Mouse (Mus musculus) liver, embryonic 11.5 days (tissue): ENCODE results near the gene Pprc1. TPM values are rescaled to one million over a fixed set of nuclear protein-coding genes. Genes with fewer than 3 reads are reported as not detected.

Experiments used
- ATAC-seq: fragments of 200-750 bp; cut with Nextera tagmentation; replicated peaks from 2 replicates; pipeline ENCODE4 v1.8.0; 2017; ENCODE audit warnings: moderate number of reproducible peaks, mild to moderate bottlenecking, moderate TSS enrichment, moderate library complexity; ENCODE audit not compliant: low FRiP score
- DNase-seq: peaks from one replicate; pipeline ENCODE4 v3.0.0-alpha.2; 2017; ENCODE audit warnings: low spot score
- H3K27ac ChIP-seq: fragments of 300-500 bp; sonication (generic); 2 replicates; pipeline ENCODE4 v1.5.1; 2014; ENCODE audit warnings: mild to moderate bottlenecking, low read depth, low read length, control low read depth
- H3K27me3 ChIP-seq: fragments of 300-500 bp; sonication (generic); replicated peaks from 2 replicates; pipeline ENCODE4 v1.6.1; 2014; ENCODE audit warnings: low read length, mixed read lengths; ENCODE audit not compliant: control insufficient read depth, insufficient read depth
- H3K36me3 ChIP-seq: fragments of 300-500 bp; sonication (generic); 2 replicates; pipeline ENCODE4 v1.6.1; 2014; ENCODE audit warnings: mild to moderate bottlenecking, low read length, moderate library complexity, mixed read lengths; ENCODE audit not compliant: control insufficient read depth, insufficient read depth
- H3K4me1 ChIP-seq: fragments of 300-500 bp; sonication (generic); replicated peaks from 2 replicates; pipeline ENCODE4 v1.6.1; 2014; ENCODE audit warnings: low read length, mixed read lengths; ENCODE audit not compliant: control insufficient read depth, insufficient read depth
- H3K4me2 ChIP-seq: fragments of 300-500 bp; sonication (generic); 2 replicates; pipeline ENCODE4 v1.6.1; 2014; ENCODE audit warnings: mild to moderate bottlenecking, control low read depth, moderate library complexity
- H3K4me3 ChIP-seq: fragments of 300-500 bp; sonication (generic); 2 replicates; pipeline ENCODE4 v1.5.1; 2014; ENCODE audit warnings: low read depth, low read length, control low read depth
- H3K9ac ChIP-seq: fragments of 300-500 bp; sonication (generic); 2 replicates; pipeline ENCODE4 v1.6.1; 2014; ENCODE audit warnings: low read depth, low read length, control low read depth
- H3K9me3 ChIP-seq: fragments of 300-500 bp; sonication (generic); 2 replicates; pipeline ENCODE4 v1.6.1; 2016; ENCODE audit warnings: low read length, inconsistent platforms, mixed read lengths; ENCODE audit not compliant: control insufficient read depth
- WGBS: fragments of 180-500 bp; shearing (Covaris S2); extraction: QIAGEN DNeasy Blood & Tissue Kit; methylation state at CpG from one replicate; pipeline ENCODE4 v1.1.7; 2014; 5-methylcytosine and 5-hydroxymethylcytosine counted together
- polyA plus RNA-seq: library from polyadenylated mRNA; unstranded; fragments of >200 nt; fragmentation: Nextera tagmentation; extraction: Ambion mirVana; gene quantifications from 2 replicates; pipeline ENCODE4 v1.2.1, GENCODE M21; 2014

Pprc1 gene
- polyA plus RNA-seq, 1 experiment from 2014 or later: 73.2 TPM

DNA sequence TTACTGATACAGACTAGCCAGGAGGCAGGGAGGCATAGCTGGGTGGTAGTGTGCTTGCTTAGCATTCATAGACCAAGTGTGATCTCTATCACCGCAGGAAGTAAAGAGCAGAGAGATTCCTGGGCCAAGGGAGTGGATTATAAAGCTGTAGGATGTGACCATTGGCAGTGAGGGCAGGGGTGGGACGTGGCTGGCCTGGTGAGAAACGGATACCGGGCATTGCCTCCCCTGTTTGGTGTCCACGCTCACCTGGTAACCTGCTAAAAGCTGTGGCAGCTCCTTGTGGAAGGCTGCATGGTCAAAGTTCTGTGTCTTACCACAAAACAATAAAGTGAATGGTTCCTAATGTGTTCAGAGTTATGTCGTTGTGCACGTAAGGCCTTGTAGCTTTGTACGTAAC, 40.5 kb downstream of the Pprc1 start:
- Histone ChIP-seq H3K9me3 (no peaks in the 10 kb centered on the region), H3K4me3 (no peak overlapping the region), H3K36me3 (peaks cover 47% of the 10 kb centered on the region), H3K4me2 (no peak overlapping the region), H3K27me3 (no peaks in the 10 kb centered on the region), H3K27ac (no peak overlapping the region), H3K4me1 (peaks cover 3% of the 10 kb centered on the region), H3K9ac (no peak overlapping the region)
- DNase-seq: no peak
- 94% methylated on average over 8 of the region's 8 CpGs for WGBS
- ATAC-seq: no peak

DNA sequence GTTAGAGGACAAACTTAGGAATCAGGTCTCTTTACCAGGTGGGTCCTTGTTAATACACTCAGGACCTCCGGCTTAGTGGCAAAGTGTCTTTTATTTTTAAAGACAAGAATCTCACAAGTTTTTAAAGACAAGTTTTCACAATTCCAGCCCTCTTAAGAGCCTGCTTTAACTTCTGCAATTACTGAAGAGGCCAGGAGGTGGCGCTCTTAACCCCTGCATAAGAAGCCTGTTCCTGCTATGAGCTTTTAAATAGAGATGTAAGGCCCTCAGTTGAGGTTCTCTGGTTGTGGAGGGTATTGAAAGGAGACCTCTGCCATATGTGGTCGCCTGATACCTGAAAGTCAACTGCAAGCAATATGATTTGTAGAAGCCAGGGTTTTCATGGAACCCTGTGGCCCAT, 41.7 kb downstream of the Pprc1 start:
- Histone ChIP-seq H3K27me3 (no peaks in the 10 kb centered on the region), H3K9ac (no peak overlapping the region), H3K36me3 (peaks cover 36% of the 10 kb centered on the region), H3K4me3 (no peak overlapping the region), H3K4me2 (no peak overlapping the region), H3K9me3 (no peaks in the 10 kb centered on the region), H3K4me1 (peaks cover 3% of the 10 kb centered on the region), H3K27ac (no peak overlapping the region)
- DNase-seq (no peak), ATAC-seq (peak; percentile 7; the same call in 1 of the 2 replicates)
- WGBS: 46% methylated on average over 3 of the region's 3 CpGs

DNA sequence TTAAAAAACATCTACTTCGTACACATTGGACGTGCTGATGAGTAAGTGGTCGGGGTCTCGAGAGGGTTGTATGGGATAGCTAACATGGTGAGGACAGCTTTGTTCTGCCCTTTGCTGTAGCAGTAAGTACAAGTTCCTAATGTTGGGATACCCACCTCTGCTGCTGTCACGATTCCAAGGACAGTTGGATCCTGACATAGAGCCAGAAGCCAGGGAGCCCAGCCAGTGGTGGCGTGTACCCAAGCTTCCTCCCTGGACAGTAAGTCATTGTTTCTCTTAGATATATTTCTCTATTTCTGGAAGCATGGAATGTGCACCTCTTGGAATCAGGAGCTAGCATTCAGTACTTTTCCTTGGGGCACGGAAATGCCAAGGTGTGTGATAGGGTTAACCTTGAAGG, 43.2 kb downstream of the Pprc1 start:
- 80% methylated on average over 7 of the region's 7 CpGs for WGBS
- DNase-seq: no peak

DNA sequence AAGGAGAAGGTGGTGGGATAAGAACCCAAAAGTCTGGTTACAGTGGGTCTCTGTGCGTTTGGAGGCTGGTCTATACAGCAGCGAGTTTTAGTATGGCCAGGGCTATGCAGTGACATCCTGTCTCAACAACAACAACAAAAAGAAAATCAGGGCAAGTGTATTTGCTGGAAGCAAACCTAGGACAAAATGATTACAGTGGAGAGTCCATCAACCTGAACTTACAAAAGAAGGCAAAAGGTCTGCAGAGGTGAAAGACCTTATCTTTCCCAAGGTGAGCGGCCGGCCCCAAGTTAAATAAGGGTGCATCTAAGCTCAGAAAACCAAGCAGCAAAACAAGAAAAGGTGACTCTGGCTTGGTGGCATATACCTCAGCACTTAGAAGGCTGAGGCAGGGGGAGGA, 47.0 kb downstream of the Pprc1 start:
- H3K4me3 ChIP-seq: no peak overlapping the region
- H3K27me3 ChIP-seq: no peaks in the 10 kb centered on the region
- H3K4me1 ChIP-seq: peaks cover 3% of the 10 kb centered on the region
- no peak for DNase-seq
- H3K4me2 ChIP-seq: no peak overlapping the region
- H3K9ac ChIP-seq: no peak overlapping the region
- peaks cover 2% of the 10 kb centered on the region; the same call in 1 of the 2 replicates for H3K9me3 ChIP-seq
- ATAC-seq: no peak
- H3K27ac ChIP-seq: no peak overlapping the region
- 83% methylated on average over 4 of the region's 4 CpGs for WGBS
- no peaks in the 10 kb centered on the region for H3K36me3 ChIP-seq

More for the DNA sequence above, 43.2 kb downstream of the Pprc1 start:
- peaks cover 22% of the 10 kb centered on the region for H3K36me3 ChIP-seq
- peaks cover 3% of the 10 kb centered on the region for H3K4me1 ChIP-seq
- no peak overlapping the region for H3K4me2 ChIP-seq
- H3K4me3 ChIP-seq: no peak overlapping the region
- no peak for ATAC-seq
- no peak overlapping the region for H3K27ac ChIP-seq
- H3K27me3 ChIP-seq: no peaks in the 10 kb centered on the region
- H3K9me3 ChIP-seq: no peaks in the 10 kb centered on the region
- H3K9ac ChIP-seq: no peak overlapping the region

DNA sequence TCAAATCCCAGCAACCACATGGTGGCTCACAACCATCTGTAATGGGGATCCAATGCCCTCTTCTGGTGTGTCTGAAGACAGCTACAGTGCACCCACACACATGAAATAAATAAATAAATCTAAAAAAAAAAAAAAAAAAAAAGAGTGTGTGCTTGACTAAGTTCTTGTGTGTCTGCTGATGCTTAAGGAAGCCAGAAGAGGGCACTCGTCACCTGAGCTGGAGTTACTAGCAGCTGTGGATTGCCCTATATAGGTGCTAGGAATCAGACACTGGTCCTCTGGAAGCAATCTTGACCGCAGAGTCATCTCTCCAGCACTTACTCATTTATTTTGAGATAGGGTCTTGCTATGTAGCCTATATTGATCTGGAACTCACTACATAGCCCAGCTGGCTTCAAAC, 49.5 kb downstream of the Pprc1 start:
- no peak overlapping the region for H3K4me3 ChIP-seq
- H3K36me3 ChIP-seq: no peaks in the 10 kb centered on the region
- no peak overlapping the region for H3K9ac ChIP-seq
- no peak overlapping the region for H3K27ac ChIP-seq
- no peak overlapping the region for H3K4me2 ChIP-seq
- ATAC-seq: no peak
- 97% methylated on average over 2 of the region's 2 CpGs for WGBS
- H3K27me3 ChIP-seq: no peaks in the 10 kb centered on the region
- H3K4me1 ChIP-seq: no peaks in the 10 kb centered on the region
- H3K9me3 ChIP-seq: peaks cover 2% of the 10 kb centered on the region; the same call in 1 of the 2 replicates
- no peak for DNase-seq

DNA sequence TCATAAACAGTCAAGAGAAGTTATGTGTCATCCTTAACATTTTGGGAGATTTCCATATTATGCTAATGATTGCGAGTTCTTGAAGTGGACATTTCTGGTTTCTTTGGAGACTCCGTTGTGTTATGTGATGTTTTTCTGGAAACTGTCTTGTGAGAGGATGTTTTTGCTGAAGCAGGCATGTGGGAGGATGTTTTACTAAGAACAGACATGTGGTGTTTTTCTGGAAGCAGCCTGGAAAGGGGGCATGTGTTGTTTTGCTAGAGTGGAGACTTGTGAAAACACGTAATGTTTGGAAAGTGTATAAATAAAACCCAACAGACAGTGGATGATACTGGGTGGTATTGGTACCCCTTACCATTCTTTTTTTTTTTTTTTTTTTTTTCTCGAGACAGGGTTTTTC, 50.6 kb downstream of the Pprc1 start:
- Histone ChIP-seq H3K9ac (no peak overlapping the region), H3K4me3 (no peak overlapping the region), H3K36me3 (no peaks in the 10 kb centered on the region), H3K4me1 (no peaks in the 10 kb centered on the region), H3K27me3 (no peaks in the 10 kb centered on the region), H3K9me3 (peaks cover 2% of the 10 kb centered on the region; the same call in 1 of the 2 replicates), H3K4me2 (no peak overlapping the region), H3K27ac (no peak overlapping the region)
- WGBS: 88% methylated on average over 4 of the region's 4 CpGs
- no peak for ATAC-seq
- DNase-seq: no peak

DNA sequence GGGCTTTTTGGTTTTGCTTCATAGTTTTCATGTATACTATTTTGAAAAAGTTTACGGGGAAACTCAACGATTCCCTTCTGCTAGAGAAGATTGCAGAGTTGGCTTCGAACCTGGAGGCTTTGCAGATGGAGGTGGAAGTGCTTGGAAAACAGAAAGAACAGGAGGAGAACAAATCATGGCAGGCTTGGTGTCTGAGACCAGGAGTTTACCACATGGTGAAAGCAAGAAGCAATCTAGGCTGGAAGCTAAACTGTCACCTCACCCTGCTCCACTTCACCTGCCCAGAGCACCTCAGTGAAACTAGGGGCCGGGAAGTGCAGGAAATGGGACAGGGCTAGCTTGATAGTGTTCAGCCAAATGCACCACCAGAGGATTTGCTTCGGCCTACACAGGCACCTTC, 51.7 kb downstream of the Pprc1 start:
- H3K36me3 ChIP-seq: no peaks in the 10 kb centered on the region
- DNase-seq: no peak
- no peak for ATAC-seq
- H3K4me3 ChIP-seq: no peak overlapping the region
- H3K4me2 ChIP-seq: no peak overlapping the region
- H3K27ac ChIP-seq: no peak overlapping the region
- peaks cover 2% of the 10 kb centered on the region; the same call in 1 of the 2 replicates for H3K9me3 ChIP-seq
- H3K4me1 ChIP-seq: no peaks in the 10 kb centered on the region
- 85% methylated on average over 5 of the region's 5 CpGs for WGBS
- no peaks in the 10 kb centered on the region for H3K27me3 ChIP-seq
- no peak overlapping the region for H3K9ac ChIP-seq

DNA sequence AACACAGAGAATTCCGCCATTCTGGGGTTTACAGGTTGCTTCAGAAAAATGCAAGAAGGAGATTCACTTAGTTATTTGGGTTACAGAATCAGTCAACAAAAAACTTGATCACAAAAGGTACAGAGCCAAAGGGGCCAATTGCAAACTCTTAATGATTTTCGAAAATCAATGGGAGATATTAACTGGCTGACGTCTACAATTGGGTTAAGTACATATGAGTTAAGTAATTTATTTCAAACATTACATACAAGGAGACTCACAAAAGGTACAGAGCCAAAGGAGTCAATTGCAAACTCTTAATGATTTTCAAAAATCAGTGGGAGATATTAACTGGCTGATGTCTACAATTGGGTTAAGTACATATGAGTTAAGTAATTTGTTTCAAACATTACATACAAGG, 54.9 kb downstream of the Pprc1 start:
- H3K4me2 ChIP-seq: no peak overlapping the region
- no peaks in the 10 kb centered on the region for H3K4me1 ChIP-seq
- no peaks in the 10 kb centered on the region for H3K27me3 ChIP-seq
- H3K4me3 ChIP-seq: no peak overlapping the region
- 83% methylated on average over 3 of the region's 3 CpGs for WGBS
- no peak overlapping the region for H3K27ac ChIP-seq
- H3K36me3 ChIP-seq: no peaks in the 10 kb centered on the region
- no peak for DNase-seq
- H3K9ac ChIP-seq: no peak overlapping the region
- H3K9me3 ChIP-seq: no peaks in the 10 kb centered on the region
- ATAC-seq: no peak

DNA sequence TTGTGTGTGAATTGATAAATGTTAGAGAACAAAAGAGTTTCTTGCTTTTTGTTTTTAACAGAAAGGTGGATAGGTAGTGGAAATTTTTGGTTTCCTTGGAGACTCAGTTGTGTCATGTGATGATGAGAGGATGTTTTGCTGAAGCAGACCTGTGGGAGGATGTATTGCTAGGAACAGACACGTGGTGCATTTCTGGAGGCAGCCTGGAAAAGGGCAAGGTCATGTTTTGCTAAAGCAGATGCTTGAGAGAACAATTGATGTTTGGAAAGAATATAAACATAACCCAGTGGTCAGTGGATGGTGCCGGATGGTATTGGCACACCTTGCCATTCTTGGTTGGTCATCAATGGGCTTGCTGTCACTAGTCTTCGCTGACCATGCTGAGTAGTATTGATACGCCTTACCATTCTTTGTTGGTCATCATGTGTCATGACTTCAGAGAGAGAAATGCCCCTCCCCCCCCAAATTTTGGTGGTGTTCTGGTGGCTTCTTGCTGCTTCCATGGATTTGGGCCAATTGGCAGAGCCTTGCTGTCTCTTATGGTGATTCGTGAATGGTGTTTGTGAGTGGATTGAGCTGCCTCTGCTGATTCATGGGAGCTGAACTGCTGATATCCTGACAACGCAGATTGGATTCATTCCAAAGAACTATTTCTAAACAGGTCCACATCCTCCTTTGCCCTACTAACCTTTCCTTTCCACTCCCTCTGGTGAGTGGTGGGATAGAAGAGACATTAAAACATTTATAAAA, 58.9 kb downstream of the Pprc1 start:
- Histone ChIP-seq H3K9ac (no peak overlapping the region), H3K36me3 (no peaks in the 10 kb centered on the region), H3K27ac (no peak overlapping the region), H3K4me1 (no peaks in the 10 kb centered on the region), H3K4me2 (no peak overlapping the region), H3K27me3 (no peaks in the 10 kb centered on the region), H3K4me3 (no peak overlapping the region), H3K9me3 (no peaks in the 10 kb centered on the region)
- DNase-seq: no peak
- 80% methylated on average over 6 of the region's 6 CpGs for WGBS
- ATAC-seq: no peak
